Mouse (Mus musculus): ENCODE data around the gene Gpr176.
"Not testable (repeated sequence)": the region's sequence is repeated elsewhere in the genome, so short reads cannot be mapped to it uniquely, and the experiment has no call there.

Gpr176 gene

DNA sequence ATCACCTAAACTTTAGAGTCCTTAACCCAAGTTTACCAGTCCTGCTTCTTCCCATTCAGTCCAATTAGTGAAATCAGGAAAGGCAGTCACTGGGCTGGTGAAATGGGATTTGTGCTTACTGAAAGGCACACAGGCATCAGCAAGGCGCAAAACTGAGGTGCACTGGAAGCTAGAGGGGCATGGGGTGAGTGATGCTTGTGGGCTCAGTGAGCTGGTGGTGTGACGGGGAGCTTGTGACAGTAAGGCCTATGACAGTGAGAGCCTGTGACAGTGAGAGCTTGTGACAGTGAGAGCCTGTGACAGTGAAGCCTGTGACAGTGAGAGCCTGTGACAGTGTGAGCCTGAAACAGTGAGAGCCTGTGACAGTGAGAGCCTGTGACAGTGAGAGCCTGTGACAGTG, 71.6 kb downstream of the Gpr176 start:
- intact Hi-C loops (cut with DNase I), result no loop called here

- intact Hi-C loops (cut with DNase I), result no loop called here
These were observed 72.1 kb downstream of the Gpr176 start for GRCm38 (mm10) chr2:118301041-118301545.

- intact Hi-C loops (cut with DNase I), result no loop called here
These were observed 73.2 kb downstream of the Gpr176 start for GRCm38 (mm10) chr2:118299981-118300380.

- intact Hi-C loops (cut with DNase I), result no loop called here
These were observed 74.6 kb downstream of the Gpr176 start for GRCm38 (mm10) chr2:118298601-118299000.

DNA sequence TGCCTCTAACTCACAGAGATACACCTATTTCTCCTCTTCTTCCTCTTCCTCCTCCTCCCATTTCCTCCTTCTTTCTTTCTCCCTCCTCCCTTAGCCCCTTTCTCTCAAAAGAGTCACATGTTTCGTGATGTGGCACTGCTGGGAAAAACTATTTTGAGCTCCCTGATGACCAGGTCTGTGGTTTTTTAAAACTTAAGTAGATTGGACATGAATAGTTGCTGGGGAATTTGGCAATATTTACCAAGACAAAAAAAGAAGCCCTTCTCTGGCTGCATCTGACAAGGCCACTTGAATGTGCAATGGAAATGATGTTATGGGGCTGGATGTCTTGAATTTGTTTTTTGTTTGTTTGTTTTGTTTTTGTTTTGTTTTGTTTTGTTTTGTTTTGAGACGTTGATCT, 75.3 kb downstream of the Gpr176 start:
- intact Hi-C loops (cut with DNase I), result no loop called here

DNA sequence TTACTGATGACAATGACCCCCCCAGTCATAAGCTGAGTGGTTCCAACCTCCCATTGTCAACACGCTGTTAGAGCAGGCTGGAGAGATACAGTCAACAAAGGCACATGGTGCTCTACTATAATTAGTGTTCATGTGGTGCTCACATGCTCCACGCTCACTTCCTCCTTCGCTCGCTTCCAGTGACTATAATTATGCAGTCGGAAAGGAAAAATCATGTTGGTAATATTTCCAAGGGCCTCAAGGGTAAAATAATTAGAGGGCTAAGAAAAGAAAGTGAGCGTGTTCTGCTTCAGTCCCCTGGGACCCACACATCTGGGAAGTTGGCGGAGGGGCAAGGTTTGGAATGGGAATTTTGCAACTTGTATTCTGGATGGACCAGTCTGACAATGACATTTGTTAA, 77.7 kb downstream of the Gpr176 start:
- intact Hi-C loops (cut with DNase I), result no loop called here

DNA sequence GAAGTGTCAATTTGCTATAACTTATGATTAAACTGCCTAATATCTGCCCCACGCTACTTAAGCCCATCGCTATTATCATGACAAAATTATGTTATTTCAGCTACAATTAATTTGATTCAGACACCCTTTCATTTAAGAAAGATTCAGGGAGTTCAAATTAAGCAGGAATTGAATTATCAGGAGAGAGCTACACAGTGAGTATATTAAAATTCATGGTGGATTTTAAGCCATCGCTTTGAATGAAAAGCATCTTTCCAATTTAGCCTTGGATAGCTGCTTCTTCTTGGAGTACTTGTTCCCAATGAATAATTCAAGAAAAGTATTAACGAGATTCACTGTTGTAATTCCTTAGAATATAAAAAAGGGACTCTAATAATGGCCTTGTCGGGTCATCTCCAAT, 79.6 kb downstream of the Gpr176 start:
- intact Hi-C loops (cut with DNase I), result no loop called here

- intact Hi-C loops (cut with DNase I), result not testable (repeated sequence)
These were observed 84.2 kb downstream of the Gpr176 start for GRCm38 (mm10) chr2:118289066-118289460.

GRCm38 (mm10) chr2:118288326-118289065, 84.7 kb downstream of the Gpr176 start:
- intact Hi-C loops (cut with DNase I), result no loop called here

DNA sequence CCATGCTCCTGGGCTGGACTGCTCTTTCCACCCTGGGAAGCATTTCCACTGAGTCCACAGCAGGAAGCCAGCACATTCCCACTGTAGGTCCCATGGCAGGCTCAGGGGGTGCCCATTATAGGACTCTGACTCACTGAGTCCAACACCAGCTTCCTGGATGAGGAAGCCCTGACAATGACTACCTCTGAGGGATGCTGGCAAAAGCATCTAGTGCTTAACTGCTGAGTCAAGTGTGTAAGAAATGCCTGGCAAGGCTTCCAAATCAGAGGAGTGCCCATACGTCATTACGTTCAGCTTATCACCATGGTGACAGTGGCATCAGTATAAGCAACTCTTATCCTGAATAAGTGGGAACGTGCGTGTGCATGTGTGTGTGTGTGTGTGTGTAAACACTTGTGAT, 85.5 kb downstream of the Gpr176 start:
- intact Hi-C loops (cut with DNase I), result no loop called here

DNA sequence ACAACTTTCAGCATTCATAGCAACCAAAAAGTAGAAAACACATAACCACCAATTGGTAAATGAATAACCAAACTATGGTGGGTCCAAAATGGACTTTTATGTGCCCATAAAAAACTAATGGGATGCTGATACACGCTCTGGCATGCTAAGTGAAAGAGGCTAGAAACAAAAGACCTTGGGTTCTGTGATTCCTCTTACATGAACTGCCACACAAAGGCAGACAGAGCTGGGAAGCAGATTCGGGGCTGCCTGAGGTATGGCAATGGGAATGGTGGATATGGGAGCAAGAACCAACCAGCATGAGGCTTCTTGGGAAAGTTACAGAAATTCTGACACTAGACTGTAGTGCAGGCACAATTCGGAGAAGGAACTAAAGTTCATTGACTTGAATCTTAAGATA, 90.8 kb downstream of the Gpr176 start:
- intact Hi-C loops (cut with DNase I), result no loop called here

DNA sequence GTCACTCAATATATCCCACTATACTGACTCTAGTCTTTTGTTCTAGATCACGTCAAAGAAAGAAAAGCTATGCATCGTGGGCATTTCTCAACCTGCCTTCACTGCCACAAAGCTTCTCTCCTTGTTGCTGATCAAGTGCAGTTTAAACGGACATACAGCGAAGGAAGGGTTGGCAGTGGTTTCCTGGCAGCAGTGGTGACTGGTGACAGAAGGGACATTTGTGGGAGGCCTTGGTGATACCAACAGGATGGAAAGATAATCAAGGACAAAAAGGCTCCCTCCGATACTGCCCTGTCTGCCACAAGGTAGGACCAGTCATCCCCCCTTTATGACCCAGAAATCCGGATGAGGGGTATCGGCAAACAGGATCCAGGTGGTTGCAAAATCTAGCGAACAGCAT, 95.0 kb downstream of the Gpr176 start:
- intact Hi-C loops (cut with DNase I), result no loop called here

DNA sequence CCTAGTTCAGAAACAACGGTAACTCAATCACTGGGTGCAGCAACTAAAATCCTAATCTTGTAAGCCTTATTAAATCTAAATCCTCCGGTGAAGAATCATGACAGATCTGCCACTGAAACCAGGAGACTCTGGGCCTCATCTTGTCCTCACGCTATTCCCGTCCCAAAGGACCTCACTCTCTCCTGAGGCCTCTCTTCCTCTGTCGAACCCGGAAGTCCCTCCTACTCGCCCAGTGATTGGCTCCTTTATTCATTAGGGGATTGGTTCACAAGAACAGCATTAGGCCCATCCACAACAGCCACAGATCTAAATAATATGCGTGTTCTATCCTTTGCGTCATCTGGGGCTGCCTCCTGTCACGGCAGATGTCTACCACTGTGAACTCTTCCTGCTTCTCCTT, 101.6 kb downstream of the Gpr176 start:
- intact Hi-C loops (cut with DNase I), result no loop called here

DNA sequence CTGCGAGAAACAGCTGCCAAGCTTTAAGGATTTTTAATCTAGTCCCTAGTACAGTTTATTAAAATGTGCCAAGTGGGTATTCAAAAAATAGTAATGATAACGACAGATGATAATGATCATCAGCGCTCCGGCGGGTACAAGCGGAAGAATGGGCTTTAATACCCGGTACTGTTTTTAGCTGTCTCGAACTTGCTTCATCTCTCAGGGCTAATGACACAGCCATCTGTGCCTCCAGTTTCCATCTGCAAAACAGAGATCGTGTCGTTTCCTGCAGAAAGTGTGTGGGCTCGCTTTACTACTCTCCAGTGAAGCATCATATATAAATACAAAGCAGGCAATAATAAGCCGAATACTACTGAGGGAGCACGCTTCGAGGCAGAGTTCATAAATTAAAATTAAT, 103.0 kb downstream of the Gpr176 start:
- intact Hi-C loops (cut with DNase I), result no loop called here

DNA sequence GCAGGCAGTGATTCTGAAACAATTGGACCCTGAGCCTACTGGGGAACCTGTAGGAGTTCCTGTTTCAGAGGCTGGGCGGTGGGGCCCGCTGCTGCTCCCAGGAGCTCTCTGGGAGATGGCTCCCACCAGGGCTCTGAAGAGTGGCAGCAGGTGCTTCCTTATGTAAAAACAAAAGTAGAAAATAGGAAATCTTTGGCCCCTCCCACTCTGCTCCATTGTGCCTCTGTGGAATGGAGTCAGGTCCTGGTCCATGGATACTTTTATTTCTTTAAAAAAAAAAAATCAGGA, 109.4 kb downstream of the Gpr176 start:
- intact Hi-C loops (cut with DNase I), result loop anchor here (2.0 kb wide), 2 partner anchors 75 to 167 kb away; no protein-coding TSS in a partner anchor

- intact Hi-C loops (cut with DNase I), result loop anchor here (2.0 kb wide), 2 partner anchors 75 to 167 kb away; no protein-coding TSS in a partner anchor
These were observed 109.9 kb downstream of the Gpr176 start for GRCm38 (mm10) chr2:118263151-118263913.

DNA sequence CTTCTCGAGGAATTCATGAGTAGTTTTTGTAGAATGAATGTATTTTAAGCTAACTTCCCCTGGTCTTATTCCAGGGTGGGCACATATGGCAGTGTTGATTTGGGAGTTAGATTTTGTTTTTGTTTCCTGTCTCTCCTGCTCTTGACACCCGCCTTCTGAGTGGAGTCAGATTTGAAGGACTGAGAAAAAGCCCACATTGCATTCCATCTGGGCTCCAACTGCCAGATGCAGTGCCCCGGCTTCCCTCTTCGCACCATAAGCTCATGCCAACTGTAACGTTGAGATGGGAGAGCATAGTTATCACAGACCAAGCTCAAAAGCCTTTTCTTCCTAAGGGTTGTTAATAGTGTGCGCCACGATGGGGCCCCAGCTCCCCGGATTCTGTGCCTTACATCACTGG, 110.5 kb downstream of the Gpr176 start:
- intact Hi-C loops (cut with DNase I), result loop anchor here (2.0 kb wide), 2 partner anchors 76 to 168 kb away; no protein-coding TSS in a partner anchor

DNA sequence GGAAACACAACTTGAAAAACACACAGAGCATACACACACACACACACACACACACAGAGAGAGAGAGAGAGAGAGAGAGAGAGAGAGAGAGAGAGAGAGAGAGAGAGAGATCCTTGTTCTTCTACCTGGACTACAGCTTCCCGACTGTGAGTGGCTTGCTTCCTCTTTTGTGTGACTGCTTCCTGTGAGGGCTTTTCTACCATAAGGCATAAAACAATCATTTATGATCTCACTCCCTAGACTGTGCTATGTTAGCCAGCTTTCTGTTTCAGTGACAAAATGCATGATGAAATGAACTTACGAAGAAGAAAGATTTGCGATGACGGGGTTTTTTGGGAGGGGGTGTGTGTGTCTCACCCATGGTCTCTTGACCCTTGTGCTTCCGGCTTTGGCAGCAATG, 113.5 kb downstream of the Gpr176 start:
- intact Hi-C loops (cut with DNase I), result no loop called here

DNA sequence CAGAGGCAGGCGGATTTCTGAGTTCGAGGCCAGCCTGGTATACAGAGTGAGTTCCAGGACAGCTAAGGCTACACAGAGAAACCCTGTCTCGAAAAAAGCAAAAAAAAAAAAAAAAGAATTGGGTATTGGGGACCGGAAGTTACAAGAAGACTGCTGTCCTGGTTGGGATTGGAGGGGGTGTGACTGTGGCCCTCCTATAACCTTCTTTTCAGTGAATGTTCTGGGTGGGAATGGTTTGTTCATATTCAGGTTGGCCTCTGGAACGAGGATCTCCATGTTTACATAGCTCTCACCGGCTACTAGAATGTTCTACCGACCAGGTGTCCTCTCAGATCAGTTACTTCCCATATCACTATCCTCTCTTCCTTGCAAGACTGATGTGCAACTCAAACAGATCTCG, 116.1 kb downstream of the Gpr176 start:
- intact Hi-C loops (cut with DNase I), result no loop called here

DNA sequence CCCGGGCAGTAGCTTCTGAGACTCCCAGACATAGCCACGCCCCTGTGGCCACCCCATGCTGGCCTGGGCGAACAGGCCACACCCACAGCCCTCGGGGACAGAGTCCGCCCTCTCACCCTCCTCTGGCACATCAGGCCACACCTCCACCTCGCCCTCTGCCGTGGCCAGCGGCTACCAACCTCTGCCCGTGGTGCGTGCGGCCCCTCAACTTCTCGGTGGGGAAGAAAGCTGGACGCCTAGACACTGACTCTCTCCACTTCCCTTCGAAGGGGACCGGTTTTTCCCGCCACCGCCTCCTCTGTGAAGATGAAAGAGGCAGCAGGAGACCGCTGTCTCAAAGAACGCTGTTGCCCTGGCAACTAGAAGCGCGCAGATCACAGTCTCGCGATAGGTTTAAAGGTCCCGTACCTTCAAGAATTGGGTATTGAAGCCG, 116.6 kb downstream of the Gpr176 start, which contains the start of gene Fsip1:
Gene Fsip1, minus strand, starts transcription at position 346 of the 433 bp plus-strand sequence.
- intact Hi-C loops (cut with DNase I), result no loop called here

DNA sequence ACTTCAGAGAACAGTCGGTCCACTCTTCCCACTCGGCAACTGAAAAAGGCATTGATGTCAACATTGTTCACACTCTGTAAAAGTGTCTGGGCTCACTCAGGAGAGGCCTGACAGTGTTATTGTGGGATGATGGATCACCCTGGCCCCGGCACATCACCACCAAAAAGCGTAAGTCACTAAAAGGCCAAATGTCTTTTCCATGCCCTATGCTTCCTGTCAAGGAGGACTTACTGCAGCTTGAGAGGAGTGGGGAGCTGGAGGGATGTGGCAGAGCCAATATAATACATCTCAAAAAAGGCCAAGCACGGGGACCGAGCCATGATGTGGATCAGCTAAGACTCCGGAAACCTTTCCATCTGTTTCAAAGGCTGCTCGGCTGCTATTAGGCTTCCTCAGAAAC, 118.7 kb downstream of the Gpr176 start:
- intact Hi-C loops (cut with DNase I), result no loop called here

DNA sequence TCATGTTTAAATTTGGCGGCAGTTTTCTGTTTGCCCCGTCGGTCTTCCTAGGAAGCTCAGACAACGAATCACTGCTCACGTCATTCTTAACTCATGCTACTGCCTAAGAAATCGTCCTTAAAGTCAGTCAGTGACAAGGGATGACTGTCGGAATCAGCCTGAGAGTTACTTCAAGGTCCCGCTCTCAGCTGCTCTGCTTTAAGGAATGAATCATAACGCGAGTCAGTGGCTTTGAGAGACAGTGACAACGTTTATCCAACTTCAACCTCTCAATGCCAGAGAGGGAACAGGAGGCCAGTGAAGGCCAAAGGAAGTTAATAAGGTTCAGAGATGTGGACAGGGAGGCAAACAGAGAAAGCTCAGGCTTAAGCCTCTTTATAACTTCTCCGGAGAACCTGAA, 124.3 kb downstream of the Gpr176 start:
- intact Hi-C loops (cut with DNase I), result loop anchor here (10.0 kb wide), 1 partner anchor 794 kb away; no protein-coding TSS in a partner anchor
